Mouse (Mus musculus) midbrain, embryonic 12.5 days (tissue): ENCODE data around the gene Prkn. TPM values are rescaled to one million over a fixed set of nuclear protein-coding genes. Genes with fewer than 3 reads are reported as not detected.

Experiments
- ATAC-seq: fragments of 200-750 bp; cut with Nextera tagmentation; 2 replicates; pipeline ENCODE4 v1.8.0; 2017; ENCODE audit warnings: low read depth, moderate TSS enrichment, moderate library complexity; ENCODE audit not compliant: low FRiP score
- H3K27ac ChIP-seq: fragments of 300-500 bp; sonication (generic); replicated peaks from 2 replicates; pipeline ENCODE4 v1.5.1; 2016; ENCODE audit warnings: mild to moderate bottlenecking
- H3K27me3 ChIP-seq: fragments of 300-500 bp; sonication (generic); 2 replicates; pipeline ENCODE4 v1.6.1; 2016; ENCODE audit warnings: mild to moderate bottlenecking
- H3K36me3 ChIP-seq: fragments of 300-500 bp; sonication (generic); 2 replicates; pipeline ENCODE4 v1.6.1; 2016
- H3K4me1 ChIP-seq: fragments of 300-500 bp; sonication (generic); 2 replicates; pipeline ENCODE4 v1.6.1; 2016
- H3K4me2 ChIP-seq: fragments of 300-500 bp; sonication (generic); replicated peaks from 2 replicates; pipeline ENCODE4 v1.6.1; 2016; ENCODE audit warnings: mild to moderate bottlenecking, moderate library complexity
- H3K4me3 ChIP-seq: fragments of 300-500 bp; sonication (generic); 2 replicates; pipeline ENCODE4 v1.5.1; 2016; ENCODE audit warnings: mild to moderate bottlenecking
- H3K9ac ChIP-seq: fragments of 300-500 bp; sonication (generic); replicated peaks from 2 replicates; pipeline ENCODE4 v1.6.1; 2016; ENCODE audit warnings: mild to moderate bottlenecking, moderate library complexity
- H3K9me3 ChIP-seq: fragments of 300-500 bp; sonication (generic); 2 replicates; pipeline ENCODE4 v1.6.1; 2016; ENCODE audit warnings: mild to moderate bottlenecking
- WGBS: fragments of 180-500 bp; shearing (Covaris S2); methylation state at CpG from one replicate; pipeline ENCODE4 v1.1.7; 2016; 5-methylcytosine and 5-hydroxymethylcytosine counted together
- polyA plus RNA-seq: library from polyadenylated mRNA; unstranded; fragments of >200 nt; fragmentation: Nextera tagmentation; extraction: Ambion mirVana; gene quantifications from 2 replicates; pipeline ENCODE4 v1.2.1, GENCODE M21; 2016

Prkn gene
- polyA plus RNA-seq, 1 experiment from 2014 or later, result 2.1 TPM

GRCm38 (mm10) chr17:11845506-11845905 is 1005.3 kb downstream of the Prkn start:
- Histone ChIP-seq H3K9me3 (no peaks in the 10 kb centered on the region), H3K4me3 (no peak overlapping the region), H3K27ac (no peak overlapping the region), H3K4me1 (0 out of 2 replicates have a peak, but pooled peaks cover 5% of the 10 kb centered on the region), H3K27me3 (no peaks in the 10 kb centered on the region), H3K36me3 (no peaks in the 10 kb centered on the region), H3K9ac (no peak overlapping the region), H3K4me2 (no peak overlapping the region)
- no peak for ATAC-seq
- WGBS, result 69% methylated on average over 2 of the region's 2 CpGs

- H3K9ac ChIP-seq, result no peak overlapping the region
- WGBS, result 83% methylated on average over 10 of the region's 10 CpGs
Observed at GRCm38 (mm10) chr17:11854571-11854970, 1014.4 kb downstream of the Prkn start.

DNA sequence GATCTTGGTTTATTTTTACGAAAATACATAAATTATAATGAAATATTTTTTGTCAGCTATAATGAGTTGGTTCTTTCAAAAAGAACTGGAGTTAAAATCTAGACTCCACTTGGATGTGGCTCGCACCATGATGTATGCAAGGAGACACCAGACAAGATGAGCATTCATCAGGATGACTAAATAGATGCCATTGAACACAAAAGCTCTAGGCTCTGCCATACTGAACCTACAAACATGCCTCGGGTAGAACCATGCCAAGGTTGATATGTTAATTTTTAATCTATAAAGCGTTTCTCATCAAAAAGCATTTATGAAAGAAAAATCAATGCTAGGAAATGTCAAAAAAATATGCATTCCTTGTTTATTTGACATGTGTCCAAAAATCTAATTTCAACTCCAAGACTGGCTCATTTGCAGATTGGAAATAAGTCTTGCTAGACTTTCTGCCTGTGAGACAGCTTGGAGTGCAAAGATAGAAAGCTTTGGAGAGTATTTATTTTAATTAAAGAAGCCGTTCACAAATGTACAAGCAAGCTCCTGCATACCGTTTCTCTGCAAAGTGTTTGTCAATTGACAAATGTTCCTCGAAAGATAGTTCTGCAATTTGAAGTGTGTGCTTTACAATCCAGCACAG is 1018.7 kb downstream of the Prkn start:
- ATAC-seq, result no peak
- Histone ChIP-seq H3K4me3 (no peak overlapping the region), H3K4me1 (no peaks in the 10 kb centered on the region), H3K36me3 (no peaks in the 10 kb centered on the region), H3K9ac (no peak overlapping the region), H3K27me3 (no peaks in the 10 kb centered on the region), H3K9me3 (no peaks in the 10 kb centered on the region), H3K27ac (no peak overlapping the region), H3K4me2 (no peak overlapping the region)
- WGBS, result 89% methylated on average over 7 of the region's 7 CpGs

More at GRCm38 (mm10) chr17:11854571-11854970, 1014.4 kb downstream of the Prkn start:
- Histone ChIP-seq H3K4me2 (no peak overlapping the region), H3K27me3 (no peaks in the 10 kb centered on the region), H3K27ac (no peak overlapping the region), H3K4me3 (no peak overlapping the region), H3K4me1 (no peaks in the 10 kb centered on the region), H3K9me3 (no peaks in the 10 kb centered on the region), H3K36me3 (no peaks in the 10 kb centered on the region)
- no peak for ATAC-seq

DNA sequence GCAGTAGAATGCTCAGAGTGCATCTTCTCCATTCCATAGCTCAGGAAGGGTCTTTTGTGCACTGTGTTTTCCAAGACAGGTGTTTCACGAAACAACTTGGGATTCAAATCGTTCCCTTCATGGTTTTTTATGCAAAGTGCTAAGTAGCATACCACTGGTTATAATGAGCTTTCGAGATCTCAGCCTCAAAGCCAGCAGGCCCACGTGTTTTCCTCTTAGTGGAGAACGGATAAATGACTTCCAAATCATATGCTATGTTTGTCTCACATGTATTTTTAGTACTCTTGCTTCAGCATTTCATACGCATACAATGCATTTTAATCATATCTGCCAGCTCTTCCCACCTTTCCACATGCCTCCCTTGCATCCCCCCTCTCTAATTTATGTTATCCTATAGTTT is 1021.0 kb downstream of the Prkn start:
- Histone ChIP-seq H3K27ac (no peak overlapping the region), H3K27me3 (no peaks in the 10 kb centered on the region), H3K9me3 (no peaks in the 10 kb centered on the region), H3K4me1 (no peaks in the 10 kb centered on the region), H3K4me2 (no peak overlapping the region), H3K9ac (no peak overlapping the region), H3K36me3 (no peaks in the 10 kb centered on the region), H3K4me3 (no peak overlapping the region)
- no peak for ATAC-seq
- WGBS, result 89% methylated on average over 6 of the region's 6 CpGs

DNA sequence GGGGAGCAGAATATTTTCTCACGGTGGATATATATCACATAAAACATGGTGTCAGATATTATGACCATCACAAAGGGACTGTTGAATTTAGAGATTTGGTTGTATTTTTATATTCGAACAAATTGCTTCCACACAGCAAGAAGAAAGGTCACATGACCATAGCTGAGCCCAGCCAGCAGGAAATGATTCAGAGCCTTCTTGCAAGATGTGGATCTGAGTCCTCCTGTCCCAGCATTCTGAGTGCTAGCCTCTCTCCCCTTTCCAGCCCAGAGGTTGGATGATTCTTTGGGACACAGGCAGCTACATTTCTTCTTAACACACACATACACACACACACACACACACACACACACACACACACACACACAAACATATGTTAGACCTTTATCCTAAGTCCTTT is 1022.2 kb downstream of the Prkn start:
- Histone ChIP-seq H3K4me3 (no peak overlapping the region), H3K36me3 (no peaks in the 10 kb centered on the region), H3K4me2 (no peak overlapping the region), H3K9me3 (no peaks in the 10 kb centered on the region), H3K27ac (no peak overlapping the region), H3K9ac (no peak overlapping the region), H3K4me1 (no peaks in the 10 kb centered on the region), H3K27me3 (no peaks in the 10 kb centered on the region)
- ATAC-seq, result no peak
- 89% methylated on average over 2 of the region's 2 CpGs for WGBS

- H3K9me3 ChIP-seq, result no peaks in the 10 kb centered on the region
- H3K4me2 ChIP-seq, result no peak overlapping the region
- ATAC-seq, result no peak
- H3K27ac ChIP-seq, result no peak overlapping the region
- H3K9ac ChIP-seq, result no peak overlapping the region
- H3K27me3 ChIP-seq, result no peaks in the 10 kb centered on the region
- no peaks in the 10 kb centered on the region for H3K36me3 ChIP-seq
- WGBS, result 94% methylated on average over 11 of the region's 11 CpGs
- H3K4me3 ChIP-seq, result no peak overlapping the region
- no peaks in the 10 kb centered on the region for H3K4me1 ChIP-seq
Observed at GRCm38 (mm10) chr17:11863017-11863416, 1022.8 kb downstream of the Prkn start.

- Histone ChIP-seq H3K9me3 (no peaks in the 10 kb centered on the region), H3K4me2 (no peak overlapping the region), H3K9ac (no peak overlapping the region), H3K27ac (no peak overlapping the region), H3K4me3 (no peak overlapping the region), H3K4me1 (0 out of 2 replicates have a peak, but pooled peaks cover 2% of the 10 kb centered on the region), H3K27me3 (0 out of 2 replicates have a peak, but pooled peaks cover 13% of the 10 kb centered on the region), H3K36me3 (no peaks in the 10 kb centered on the region)
- no peak for ATAC-seq
- 85% methylated on average over 3 of the region's 3 CpGs for WGBS
Observed at GRCm38 (mm10) chr17:11866231-11866630, 1026.0 kb downstream of the Prkn start.

DNA sequence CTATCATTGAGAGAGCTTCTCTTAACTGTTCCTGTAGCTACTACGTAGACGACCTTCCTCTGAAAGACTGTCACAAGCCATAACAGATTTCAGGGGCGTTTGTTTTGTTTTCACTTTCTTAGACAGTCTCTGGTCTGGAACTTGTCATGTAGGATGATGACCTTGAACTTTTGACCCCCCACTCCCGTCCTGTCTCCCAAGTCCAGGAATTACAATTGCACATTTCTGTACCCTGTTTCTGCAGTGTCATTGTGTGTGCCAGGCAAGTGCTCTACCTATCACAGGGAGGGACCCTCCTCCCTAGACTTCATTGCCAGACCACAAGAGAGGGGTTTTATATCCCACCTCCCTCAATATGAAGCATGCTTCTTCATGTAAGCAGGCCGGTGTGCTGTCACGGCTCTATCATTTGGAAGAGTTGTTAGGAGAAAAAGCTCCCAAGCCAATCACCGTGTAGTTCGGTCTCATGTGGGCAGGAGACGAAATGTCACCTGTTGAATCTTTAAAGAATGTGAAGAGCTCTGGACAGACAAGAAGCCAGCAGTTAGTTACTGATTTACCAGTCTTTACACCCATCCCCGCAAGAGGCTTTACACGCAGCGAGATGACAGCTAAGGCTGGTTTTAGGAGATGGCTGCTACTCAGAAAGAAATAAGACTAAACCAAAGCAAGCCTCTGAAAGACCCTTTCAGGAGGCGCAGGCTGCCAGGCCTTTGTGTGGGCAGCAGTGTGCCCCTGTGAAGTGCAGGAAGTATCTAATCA is 1027.3 kb downstream of the Prkn start:
- no peak for ATAC-seq
- H3K9me3 ChIP-seq, result no peaks in the 10 kb centered on the region
- no peak overlapping the region for H3K4me2 ChIP-seq
- no peak overlapping the region for H3K4me3 ChIP-seq
- no peaks in the 10 kb centered on the region for H3K36me3 ChIP-seq
- no peak overlapping the region for H3K9ac ChIP-seq
- 78% methylated on average over 13 of the region's 13 CpGs for WGBS
- 0 out of 2 replicates have a peak, but pooled peaks cover 2% of the 10 kb centered on the region for H3K4me1 ChIP-seq
- no peak overlapping the region for H3K27ac ChIP-seq
- H3K27me3 ChIP-seq, result 0 out of 2 replicates have a peak, but pooled peaks cover 13% of the 10 kb centered on the region

DNA sequence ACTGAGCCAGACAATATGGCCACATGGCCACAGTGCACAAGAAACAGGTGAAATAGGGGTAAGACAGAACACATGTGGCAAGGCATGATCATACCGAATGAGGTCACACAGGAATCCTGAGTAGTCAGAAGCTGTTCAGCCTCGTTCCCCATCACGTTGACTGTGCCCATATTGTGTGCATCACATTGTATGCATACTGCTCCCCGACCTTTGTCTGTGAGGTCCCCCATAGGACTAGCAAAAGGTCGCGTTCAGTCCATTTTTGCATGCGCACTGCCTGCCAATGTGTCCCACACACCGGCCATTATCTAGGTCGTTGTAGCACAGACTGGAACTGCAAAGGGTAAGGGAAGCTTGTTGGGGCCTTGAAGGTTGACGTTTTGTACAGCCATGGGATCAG is 1030.4 kb downstream of the Prkn start:
- no peak overlapping the region for H3K4me2 ChIP-seq

GRCm38 (mm10) chr17:11876240-11876639 is 1036.1 kb downstream of the Prkn start:
- Histone ChIP-seq H3K4me3 (no peak overlapping the region), H3K4me1 (no peaks in the 10 kb centered on the region), H3K9me3 (no peaks in the 10 kb centered on the region), H3K9ac (no peak overlapping the region), H3K27ac (no peak overlapping the region), H3K27me3 (no peaks in the 10 kb centered on the region), H3K4me2 (no peak overlapping the region), H3K36me3 (no peaks in the 10 kb centered on the region)
- WGBS, result 91% methylated on average over 2 of the region's 2 CpGs
- ATAC-seq, result no peak

More for the DNA sequence above, 1030.4 kb downstream of the Prkn start:
- H3K4me3 ChIP-seq, result no peak overlapping the region
- no peaks in the 10 kb centered on the region for H3K36me3 ChIP-seq
- 89% methylated on average over 10 of the region's 10 CpGs for WGBS
- 0 out of 2 replicates have a peak, but pooled peaks cover 13% of the 10 kb centered on the region for H3K27me3 ChIP-seq
- ATAC-seq, result no peak
- 0 out of 2 replicates have a peak, but pooled peaks cover 2% of the 10 kb centered on the region for H3K4me1 ChIP-seq
- H3K9me3 ChIP-seq, result no peaks in the 10 kb centered on the region
- no peak overlapping the region for H3K27ac ChIP-seq
- H3K9ac ChIP-seq, result no peak overlapping the region

DNA sequence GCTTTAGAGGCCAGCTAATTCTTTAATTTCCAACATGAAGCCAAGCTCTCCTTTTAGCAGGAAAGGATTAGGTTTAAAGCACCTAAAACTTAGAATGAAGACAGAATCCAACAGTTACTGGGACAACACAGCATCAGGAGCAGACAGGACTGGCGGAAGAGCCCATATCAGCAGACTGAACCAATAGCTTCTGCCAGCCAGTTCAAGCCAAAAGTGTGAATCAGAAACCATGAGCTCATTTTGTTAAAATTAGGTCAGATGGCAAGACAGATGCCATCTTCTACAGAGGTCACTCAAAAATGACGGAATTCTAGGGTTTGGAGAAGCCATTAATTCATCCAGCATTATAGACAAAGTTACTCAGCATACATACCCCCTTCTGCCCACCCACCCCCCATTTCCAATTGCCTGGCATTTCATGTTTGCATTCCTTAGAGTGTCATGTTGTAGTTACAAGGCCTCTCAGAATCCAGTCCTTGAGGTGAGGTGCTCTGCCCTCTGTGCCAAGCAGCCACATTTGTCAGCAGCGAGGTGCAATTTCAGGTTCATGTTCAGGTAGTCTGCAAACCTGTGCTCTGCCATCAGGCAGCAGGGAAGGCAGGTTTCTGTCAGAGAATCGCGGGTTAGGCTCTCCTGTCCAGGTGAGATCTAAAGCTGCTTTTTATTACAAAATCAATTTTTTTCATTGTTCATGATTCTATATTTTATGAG is 1041.1 kb downstream of the Prkn start:
- WGBS, result 84% methylated on average over 5 of the region's 5 CpGs
- Histone ChIP-seq H3K4me1 (no peaks in the 10 kb centered on the region), H3K9me3 (no peaks in the 10 kb centered on the region), H3K27me3 (no peaks in the 10 kb centered on the region), H3K36me3 (no peaks in the 10 kb centered on the region), H3K27ac (no peak overlapping the region), H3K4me3 (no peak overlapping the region), H3K9ac (no peak overlapping the region), H3K4me2 (no peak overlapping the region)
- ATAC-seq, result no peak

DNA sequence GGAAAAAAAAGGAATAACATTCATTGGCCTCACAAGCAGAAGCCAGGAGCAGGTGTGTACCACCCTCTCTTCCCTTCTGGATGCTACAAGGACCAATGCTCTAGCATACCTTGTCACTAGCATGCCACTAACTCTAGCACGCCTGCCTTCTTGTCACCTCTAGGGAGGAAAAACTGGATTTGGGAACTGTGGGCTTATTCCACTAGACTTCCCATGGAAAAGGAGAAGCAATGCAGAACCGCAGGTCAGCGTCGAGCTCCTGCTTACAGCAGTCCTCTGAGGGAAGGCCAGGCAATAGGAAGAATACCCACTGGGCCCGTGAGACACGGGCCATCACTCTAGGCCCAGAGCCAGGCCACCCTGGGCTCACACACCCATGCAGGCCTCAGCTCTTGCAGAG is 1045.4 kb downstream of the Prkn start:
- Histone ChIP-seq H3K27me3 (no peaks in the 10 kb centered on the region), H3K4me1 (no peaks in the 10 kb centered on the region), H3K36me3 (no peaks in the 10 kb centered on the region), H3K4me3 (no peak overlapping the region), H3K27ac (no peak overlapping the region), H3K4me2 (no peak overlapping the region), H3K9me3 (no peaks in the 10 kb centered on the region), H3K9ac (no peak overlapping the region)
- 86% methylated on average over 6 of the region's 6 CpGs for WGBS
- ATAC-seq, result no peak
